Mouse (Mus musculus) left cerebral cortex, postnatal 36 days (tissue): ENCODE measurements around the gene Eapp. TPM values are rescaled to one million over a fixed set of nuclear protein-coding genes. Genes with fewer than 3 reads are reported as not detected.
"Not testable (repeated sequence)": the region's sequence is repeated elsewhere in the genome, so short reads cannot be mapped to it uniquely, and the experiment has no call there.

Experiments
- DNase-seq, 2 experiments: peaks; one replicate each; pipeline ENCODE4 v3.0.0; 2021 to 2022; ENCODE audit warnings: low spot score in 2 of 2, mixed read lengths in 1 of 2
- intact Hi-C: fragments of 180-260 bp; cut with DNase I; formaldehyde crosslinking; loops from one replicate; pipeline ENCODE4 v1.15.1; 2025
- total RNA-seq, 2 experiments: library from RNA; stranded (reverse); gene quantifications; 2 replicates each; pipeline ENCODE4 v1.2.3; 2021

Gene Eapp
- total RNA-seq, result 10 to 100 TPM; 37.9 to 41.0 TPM

DNA sequence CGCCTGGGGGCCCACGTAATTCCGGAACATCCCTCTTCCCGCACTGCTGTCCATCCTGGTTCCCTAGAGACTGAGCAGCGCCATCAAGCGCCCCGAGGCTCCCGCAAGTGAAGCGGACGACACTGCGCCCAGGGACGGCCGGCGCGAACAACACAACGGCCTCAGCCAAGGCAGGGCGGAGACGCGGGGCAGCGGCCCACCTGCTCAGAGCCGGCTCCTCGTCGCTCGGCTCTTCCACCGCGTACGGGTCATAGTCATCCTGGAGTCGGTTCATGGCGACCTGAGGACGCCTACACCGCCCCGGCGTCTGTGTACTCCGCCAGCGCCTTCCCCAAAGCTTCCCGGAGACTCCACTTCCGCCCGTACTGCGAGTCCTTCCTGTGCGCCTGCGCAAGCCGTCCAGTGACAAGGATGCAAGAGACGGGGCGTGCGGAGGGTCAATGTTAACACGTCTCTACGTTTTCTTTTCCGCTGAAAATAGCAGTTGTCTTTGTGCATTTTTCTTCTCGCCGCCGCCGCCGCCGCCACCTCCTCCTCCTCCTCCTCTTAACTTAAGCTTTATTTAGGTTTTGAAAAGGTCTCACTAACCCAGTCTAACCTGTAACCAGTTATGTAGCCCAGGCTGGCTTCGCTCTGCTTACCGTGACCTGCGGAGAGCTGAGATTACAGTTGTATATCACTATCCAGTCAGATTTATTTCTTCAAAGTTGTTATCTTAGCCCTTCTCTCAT lies at the start of gene Eapp:
Gene Eapp, minus strand, starts transcription at position 387 of the 731 bp plus-strand sequence.
- DNase-seq, result peak; percentile 97
- intact Hi-C loops, result loop anchor here (10.0 kb wide), 1 partner anchor 49 kb away; no protein-coding TSS in a partner anchor

DNA sequence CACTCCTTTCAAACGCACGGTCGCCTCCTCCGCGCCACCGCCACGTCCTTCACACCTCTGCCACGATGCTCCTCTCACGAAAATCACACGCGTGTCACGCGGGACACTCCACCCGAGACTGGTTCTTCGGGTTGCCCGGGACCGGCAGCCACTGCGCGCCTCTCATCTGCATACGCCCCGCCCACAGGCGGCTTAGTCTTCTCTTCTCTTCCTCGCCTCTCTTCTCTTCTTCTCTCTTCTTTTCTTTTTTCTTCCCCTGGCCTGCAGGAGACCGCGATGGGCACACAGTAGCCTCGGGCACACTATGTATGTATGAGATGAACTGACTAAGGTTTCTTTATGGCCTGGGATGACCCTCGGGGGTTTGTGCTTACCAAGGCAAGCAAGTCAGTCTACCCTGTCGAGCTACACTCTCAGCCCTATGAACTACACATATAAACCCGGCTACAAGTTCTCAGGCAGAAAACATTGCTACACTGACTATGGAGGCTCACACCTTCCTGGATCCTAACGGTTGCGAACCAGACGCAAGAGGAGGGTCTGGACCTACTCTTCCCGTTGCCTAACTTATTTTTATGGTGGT lies 43.1 kb upstream of the Eapp start:
- intact Hi-C loops, result not testable (repeated sequence)
- DNase-seq, result peak; percentile 16 to 21

DNA sequence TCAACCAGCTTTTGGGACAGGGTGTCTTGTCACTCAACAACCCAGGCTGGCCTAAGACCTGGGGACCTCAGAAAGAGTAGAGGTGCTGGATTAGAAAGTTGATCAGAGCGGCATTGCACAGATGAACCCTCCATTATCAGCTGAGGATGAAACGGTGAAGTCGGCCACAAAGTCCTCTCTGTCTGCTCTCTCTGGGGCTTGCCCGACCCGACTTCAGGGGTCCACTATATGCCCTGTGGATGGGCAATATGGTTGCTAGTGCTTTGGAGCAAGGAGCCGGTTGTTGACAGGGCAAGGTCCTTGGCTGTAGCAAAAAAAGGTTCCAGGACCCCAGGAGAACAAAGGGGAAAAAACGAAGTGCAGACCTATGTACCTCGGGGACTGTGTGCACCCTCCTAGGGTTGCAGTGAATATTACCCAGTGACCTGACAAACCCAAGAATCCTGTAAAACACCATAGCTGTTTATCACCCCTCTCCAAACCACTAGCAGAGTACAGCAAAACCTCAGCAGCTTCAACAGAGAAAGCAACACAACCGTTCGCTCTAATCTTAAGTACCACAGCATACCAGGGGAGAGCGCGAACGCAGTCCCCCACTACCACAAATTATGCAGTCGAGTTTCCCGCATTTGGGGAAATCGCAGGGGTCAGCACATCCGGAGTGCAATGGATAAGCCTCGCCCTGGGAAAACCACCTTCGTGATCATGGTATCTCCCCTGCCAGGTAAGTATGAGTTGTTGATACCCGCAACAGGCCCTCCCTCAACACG lies 42.4 kb upstream of the Eapp start:
- DNase-seq, intact Hi-C loops: not testable (repeated sequence)

DNA sequence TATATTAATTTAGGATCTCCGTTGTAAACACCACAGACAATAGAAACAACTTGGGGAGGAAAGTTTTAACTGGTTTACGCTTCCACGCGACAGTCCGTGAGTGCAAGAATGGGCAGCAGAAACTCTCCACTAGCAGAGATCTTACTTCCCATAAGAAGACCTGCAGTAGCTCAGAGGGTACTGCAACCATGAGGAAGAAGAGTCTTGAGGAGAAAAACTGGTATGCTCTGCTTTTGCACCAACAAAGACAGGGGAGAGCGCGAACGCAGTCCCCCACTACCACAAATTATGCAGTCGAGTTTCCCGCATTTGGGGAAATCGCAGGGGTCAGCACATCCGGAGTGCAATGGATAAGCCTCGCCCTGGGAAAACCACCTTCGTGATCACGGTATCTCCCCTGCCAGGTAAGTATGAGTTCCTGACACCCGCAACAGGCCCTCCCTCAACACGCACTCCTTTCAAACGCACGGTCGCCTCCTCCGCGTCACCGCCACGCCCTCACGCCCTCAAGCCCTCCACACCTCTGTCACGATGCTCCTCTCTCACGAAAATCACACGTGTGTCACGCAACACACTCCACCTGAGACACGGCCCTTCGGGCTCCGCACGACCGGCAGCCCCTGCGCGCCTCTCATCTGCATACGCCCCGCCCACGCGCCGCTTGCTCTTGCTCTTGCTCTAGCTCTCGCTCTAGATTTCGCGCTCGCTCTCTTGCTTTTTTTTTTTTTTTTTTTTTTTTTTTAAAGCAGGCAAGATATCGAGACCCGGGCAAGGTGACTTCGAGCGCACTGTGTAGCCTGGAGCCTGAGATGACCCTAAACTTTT lies 38.8 kb upstream of the Eapp start:
- intact Hi-C loops, DNase-seq: not testable (repeated sequence)

DNA sequence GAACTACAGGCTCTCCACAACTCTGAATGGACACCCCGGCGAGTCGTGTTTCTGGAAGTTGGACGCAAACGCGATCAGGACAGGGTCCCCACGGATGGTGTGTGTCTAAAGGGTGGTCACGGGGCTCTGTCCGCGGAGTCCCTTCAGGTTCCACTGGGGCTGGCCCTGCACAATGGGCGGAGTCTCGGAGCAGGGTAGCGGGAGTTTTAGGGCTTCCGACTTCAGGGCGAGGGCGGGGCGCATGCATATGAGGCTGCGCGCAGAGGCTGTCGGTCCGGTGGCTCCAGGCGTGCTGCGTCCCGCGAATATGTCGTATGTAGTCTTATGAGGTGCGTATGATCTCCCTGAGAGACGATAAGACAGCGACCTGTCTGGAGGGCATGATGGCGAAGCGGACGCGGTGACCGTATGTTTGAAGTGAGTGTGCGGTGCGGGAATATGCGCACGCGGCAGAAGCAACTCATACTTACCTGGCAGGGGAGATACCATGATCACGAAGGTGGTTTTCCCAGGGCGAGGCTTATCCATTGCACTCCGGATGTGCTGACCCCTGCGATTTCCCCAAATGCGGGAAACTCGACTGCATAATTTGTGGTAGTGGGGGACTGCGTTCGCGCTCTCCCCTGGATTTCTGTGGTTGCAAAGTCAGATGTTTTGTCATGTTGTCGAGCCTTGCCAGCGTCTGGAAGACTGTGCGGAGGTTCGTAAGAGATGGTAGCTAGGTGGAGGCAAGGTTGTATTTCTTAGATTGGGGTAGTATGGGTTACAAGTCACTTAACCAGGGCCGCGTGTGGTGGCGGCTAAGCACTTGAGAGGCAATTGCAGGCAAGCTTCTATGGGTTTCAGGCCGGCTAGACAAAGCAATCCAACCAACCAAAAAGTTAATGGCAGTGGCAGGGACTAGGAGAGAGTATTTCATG lies 33.7 kb upstream of the Eapp start:
- intact Hi-C loops, DNase-seq: not testable (repeated sequence)

DNA sequence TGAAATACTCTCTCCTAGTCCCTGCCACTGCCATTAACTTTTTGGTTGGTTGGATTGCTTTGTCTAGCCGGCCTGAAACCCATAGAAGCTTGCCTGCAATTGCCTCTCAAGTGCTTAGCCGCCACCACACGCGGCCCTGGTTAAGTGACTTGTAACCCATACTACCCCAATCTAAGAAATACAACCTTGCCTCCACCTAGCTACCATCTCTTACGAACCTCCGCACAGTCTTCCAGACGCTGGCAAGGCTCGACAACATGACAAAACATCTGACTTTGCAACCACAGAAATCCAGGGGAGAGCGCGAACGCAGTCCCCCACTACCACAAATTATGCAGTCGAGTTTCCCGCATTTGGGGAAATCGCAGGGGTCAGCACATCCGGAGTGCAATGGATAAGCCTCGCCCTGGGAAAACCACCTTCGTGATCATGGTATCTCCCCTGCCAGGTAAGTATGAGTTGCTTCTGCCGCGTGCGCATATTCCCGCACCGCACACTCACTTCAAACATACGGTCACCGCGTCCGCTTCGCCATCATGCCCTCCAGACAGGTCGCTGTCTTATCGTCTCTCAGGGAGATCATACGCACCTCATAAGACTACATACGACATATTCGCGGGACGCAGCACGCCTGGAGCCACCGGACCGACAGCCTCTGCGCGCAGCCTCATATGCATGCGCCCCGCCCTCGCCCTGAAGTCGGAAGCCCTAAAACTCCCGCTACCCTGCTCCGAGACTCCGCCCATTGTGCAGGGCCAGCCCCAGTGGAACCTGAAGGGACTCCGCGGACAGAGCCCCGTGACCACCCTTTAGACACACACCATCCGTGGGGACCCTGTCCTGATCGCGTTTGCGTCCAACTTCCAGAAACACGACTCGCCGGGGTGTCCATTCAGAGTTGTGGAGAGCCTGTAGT lies 23.4 kb upstream of the Eapp start:
- intact Hi-C loops, DNase-seq: not testable (repeated sequence)

DNA sequence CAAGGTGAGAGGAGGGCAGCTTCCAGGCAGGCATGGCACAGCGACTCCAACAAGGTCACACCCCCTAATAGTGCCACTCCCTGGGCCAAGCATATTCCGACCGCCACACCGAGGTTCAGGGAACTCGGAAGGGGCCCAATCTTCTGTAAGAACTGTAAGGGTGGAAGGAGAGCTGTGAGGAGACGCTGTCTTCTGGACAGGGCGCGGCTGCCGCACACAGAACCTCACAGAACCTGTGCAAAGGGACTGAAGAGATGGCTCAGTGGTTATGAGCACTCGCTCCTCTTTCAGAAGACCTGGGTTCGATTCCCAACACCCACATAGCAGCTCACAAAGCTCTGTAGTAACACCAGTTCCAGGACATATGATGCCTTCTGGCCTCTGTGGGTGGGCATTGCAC lies 21.8 kb upstream of the Eapp start:
- DNase-seq, intact Hi-C loops: not testable (repeated sequence)

DNA sequence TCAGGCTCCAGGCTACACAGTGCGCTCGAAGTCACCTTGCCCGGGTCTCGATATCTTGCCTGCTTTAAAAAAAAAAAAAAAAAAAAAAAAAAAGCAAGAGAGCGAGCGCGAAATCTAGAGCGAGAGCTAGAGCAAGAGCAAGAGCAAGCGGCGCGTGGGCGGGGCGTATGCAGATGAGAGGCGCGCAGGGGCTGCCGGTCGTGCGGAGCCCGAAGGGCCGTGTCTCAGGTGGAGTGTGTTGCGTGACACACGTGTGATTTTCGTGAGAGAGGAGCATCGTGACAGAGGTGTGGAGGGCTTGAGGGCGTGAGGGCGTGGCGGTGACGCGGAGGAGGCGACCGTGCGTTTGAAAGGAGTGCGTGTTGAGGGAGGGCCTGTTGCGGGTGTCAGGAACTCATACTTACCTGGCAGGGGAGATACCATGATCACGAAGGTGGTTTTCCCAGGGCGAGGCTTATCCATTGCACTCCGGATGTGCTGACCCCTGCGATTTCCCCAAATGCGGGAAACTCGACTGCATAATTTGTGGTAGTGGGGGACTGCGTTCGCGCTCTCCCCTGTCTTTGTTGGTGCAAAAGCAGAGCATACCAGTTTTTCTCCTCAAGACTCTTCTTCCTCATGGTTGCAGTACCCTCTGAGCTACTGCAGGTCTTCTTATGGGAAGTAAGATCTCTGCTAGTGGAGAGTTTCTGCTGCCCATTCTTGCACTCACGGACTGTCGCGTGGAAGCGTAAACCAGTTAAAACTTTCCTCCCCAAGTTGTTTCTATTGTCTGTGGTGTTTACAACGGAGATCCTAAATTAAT lies 18.3 kb upstream of the Eapp start:
- peak; percentile 62 to 66 for DNase-seq
- intact Hi-C loops, result not testable (repeated sequence)

DNA sequence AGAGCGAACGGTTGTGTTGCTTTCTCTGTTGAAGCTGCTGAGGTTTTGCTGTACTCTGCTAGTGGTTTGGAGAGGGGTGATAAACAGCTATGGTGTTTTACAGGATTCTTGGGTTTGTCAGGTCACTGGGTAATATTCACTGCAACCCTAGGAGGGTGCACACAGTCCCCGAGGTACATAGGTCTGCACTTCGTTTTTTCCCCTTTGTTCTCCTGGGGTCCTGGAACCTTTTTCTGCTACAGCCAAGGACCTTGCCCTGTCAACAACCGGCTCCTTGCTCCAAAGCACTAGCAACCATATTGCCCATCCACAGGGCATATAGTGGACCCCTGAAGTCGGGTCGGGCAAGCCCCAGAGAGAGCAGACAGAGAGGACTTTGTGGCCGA lies 14.8 kb upstream of the Eapp start:
- DNase-seq, result peak in 1 of 2 experiments; percentile 37
- intact Hi-C loops, result not testable (repeated sequence)

DNA sequence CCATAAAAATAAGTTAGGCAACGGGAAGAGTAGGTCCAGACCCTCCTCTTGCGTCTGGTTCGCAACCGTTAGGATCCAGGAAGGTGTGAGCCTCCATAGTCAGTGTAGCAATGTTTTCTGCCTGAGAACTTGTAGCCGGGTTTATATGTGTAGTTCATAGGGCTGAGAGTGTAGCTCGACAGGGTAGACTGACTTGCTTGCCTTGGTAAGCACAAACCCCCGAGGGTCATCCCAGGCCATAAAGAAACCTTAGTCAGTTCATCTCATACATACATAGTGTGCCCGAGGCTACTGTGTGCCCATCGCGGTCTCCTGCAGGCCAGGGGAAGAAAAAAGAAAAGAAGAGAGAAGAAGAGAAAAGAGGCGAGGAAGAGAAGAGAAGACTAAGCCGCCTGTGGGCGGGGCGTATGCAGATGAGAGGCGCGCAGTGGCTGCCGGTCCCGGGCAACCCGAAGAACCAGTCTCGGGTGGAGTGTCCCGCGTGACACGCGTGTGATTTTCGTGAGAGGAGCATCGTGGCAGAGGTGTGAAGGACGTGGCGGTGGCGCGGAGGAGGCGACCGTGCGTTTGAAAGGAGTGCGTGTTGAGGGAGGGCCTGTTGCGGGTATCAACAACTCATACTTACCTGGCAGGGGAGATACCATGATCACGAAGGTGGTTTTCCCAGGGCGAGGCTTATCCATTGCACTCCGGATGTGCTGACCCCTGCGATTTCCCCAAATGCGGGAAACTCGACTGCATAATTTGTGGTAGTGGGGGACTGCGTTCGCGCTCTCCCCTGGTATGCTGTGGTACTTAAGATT lies 14.2 kb upstream of the Eapp start:
- not testable (repeated sequence) for DNase-seq

DNA sequence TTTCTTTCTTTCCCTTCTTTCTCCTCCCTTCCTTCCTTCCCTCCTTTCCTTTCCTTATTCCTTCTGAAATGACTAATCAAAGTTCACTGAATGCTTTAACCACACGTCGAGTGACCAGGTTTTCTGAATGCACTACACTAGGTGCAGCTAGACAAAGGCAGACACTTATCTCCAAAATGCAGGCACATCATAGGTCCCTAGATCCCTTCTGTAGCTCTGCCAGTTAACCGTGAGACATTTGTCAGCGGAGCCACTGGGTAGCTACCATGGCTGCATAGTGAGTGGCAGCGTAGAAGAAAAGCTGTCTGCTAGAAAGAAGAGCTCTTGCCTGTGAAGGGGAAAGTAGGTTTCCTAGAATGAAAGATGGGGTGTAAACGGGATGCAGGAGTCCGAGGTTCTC lies 3.7 kb upstream of the Eapp start:
- DNase-seq, result no peak
- intact Hi-C loops, result loop anchor here (10.0 kb wide), 1 partner anchor 45 kb away; no protein-coding TSS in a partner anchor

More for the DNA sequence above, 14.2 kb upstream of the Eapp start:
- intact Hi-C loops, result not testable (repeated sequence)

DNA sequence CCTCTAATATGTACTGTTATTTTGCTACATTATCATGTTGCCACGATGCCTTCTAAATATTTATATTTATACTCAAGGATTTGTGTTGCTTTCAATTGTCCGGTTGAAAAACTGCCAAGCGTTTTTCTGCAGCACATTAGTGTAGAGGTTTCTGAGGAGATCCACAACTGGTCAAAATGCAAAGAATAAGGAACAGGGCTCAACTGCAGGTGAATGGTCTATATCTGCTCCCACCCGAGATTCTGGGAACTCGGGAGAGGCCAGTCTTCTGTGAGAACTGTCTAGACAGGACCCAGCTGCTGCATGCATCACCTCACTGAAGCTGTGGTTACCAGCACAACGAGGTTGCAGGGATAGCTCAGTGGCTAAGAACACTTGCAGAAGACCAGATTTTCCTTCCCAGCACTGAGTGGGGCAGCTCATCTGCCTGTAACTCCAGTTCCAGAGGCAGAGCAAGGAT lies 2.1 kb upstream of the Eapp start:
- no peak for DNase-seq
- intact Hi-C loops, result loop anchor here (10.0 kb wide), 1 partner anchor 47 kb away; no protein-coding TSS in a partner anchor

DNA sequence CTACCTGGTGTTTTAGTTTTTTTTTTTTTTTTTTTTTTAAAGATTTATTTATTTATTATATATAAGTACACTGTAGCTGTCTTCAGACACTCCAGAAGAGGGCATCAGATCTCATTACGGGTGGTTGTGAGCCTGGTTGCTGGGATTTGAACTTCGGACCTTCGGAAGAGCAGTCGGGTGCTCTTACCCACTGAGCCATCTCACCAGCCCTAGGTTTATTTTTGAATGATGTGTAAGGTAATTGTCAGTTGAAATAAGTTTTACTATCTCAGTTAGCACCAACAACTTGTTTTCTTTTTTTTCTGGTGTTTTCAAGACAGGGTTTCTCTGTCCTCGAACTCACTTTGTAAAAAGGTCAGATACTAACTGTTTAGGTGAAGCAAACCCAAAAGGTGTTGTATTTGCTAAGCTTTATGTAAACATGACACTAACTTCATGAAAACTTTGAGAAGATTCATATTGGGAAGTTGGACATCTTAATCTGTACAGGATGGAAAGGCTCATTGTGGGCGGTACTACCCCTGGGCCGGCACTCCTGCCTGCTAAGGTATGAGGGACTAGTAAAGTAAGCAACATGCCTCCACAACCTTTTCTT lies 1.4 kb upstream of the Eapp start:
- no peak for DNase-seq
- intact Hi-C loops, result loop anchor here (10.0 kb wide), 1 partner anchor 48 kb away; no protein-coding TSS in a partner anchor

DNA sequence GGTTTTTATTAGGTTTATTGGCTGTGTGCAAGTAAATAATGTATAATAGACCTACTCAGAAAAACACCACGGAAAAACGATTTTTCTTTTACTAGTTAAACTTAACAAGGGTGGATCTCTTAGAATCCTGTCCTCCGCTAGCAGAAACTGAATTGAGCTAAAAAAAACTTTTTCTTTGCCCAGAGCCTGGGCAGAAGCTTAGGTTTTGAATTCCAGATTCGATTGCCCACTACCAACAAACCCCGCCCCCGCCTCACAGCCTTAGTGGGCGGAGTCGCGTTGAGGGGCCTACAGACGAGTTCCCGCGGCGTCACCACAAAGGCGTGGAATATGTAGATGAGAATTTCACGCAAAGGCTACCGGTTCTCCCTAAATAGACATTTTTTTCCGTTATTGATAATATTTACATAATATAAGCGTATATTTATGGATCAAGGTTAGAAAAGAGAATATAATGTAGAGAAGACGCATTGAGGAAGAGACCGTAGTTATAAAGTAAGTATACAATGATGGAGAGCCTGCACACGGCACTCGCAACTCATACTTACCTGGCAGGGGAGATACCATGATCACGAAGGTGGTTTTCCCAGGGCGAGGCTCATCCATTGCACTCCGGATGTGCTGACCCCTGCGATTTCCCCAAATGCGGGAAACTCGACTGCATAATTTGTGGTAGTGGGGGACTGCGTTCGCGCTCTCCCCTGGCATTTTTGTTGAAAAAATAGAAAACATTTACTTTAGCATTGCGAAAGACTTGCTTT lies 725 bp upstream of the Eapp start:
- DNase-seq, result peak; percentile 88 to 89
- intact Hi-C loops, result loop anchor here (10.0 kb wide), 1 partner anchor 48 kb away; no protein-coding TSS in a partner anchor
